Mouse (Mus musculus) WW6 (cell line): ENCODE results near the gene Mylpf.
A peak's percentile ranks its signal among the peaks of the same experiment; 100 is the strongest.
"Not testable (repeated sequence)": the region's sequence is repeated elsewhere in the genome, so short reads cannot be mapped to it uniquely, and the experiment has no call there.

Experiments used
- DNase-seq: peaks from one replicate; pipeline ENCODE4 v3.0.0-alpha.2; 2013; ENCODE audit warnings: low read depth, low spot score

Mylpf gene

GRCm38 (mm10) chr7:127208553-127209438 is at the start of gene Mylpf:
Mylpf (plus strand) TSS chr7:127208890.
- peak; percentile 93 for DNase-seq

GRCm38 (mm10) chr7:127162546-127162945 is 46.1 kb upstream of the Mylpf start:
- DNase-seq: no peak

GRCm38 (mm10) chr7:127164002-127164401 is 44.7 kb upstream of the Mylpf start:
- no peak for DNase-seq

GRCm38 (mm10) chr7:127165607-127166493 is 42.8 kb upstream of the Mylpf start:
- DNase-seq: no peak

GRCm38 (mm10) chr7:127166501-127166900 is 42.2 kb upstream of the Mylpf start:
- DNase-seq: no peak

GRCm38 (mm10) chr7:127176937-127177336 is 31.8 kb upstream of the Mylpf start:
- no peak for DNase-seq

- DNase-seq: no peak
Observed at GRCm38 (mm10) chr7:127180783-127181182, 27.9 kb upstream of the Mylpf start.

GRCm38 (mm10) chr7:127181724-127182123 is 27.0 kb upstream of the Mylpf start:
- DNase-seq: not testable (repeated sequence)

GRCm38 (mm10) chr7:127183345-127183744 is 25.3 kb upstream of the Mylpf start:
- no peak for DNase-seq

- DNase-seq: no peak
Observed at GRCm38 (mm10) chr7:127183828-127184227, 24.9 kb upstream of the Mylpf start.

GRCm38 (mm10) chr7:127184720-127185119 is 24.0 kb upstream of the Mylpf start:
- no peak for DNase-seq

GRCm38 (mm10) chr7:127185601-127186000 is 23.1 kb upstream of the Mylpf start:
- DNase-seq: no peak

- no peak for DNase-seq
Observed at GRCm38 (mm10) chr7:127187351-127187750, 21.3 kb upstream of the Mylpf start.

GRCm38 (mm10) chr7:127188305-127189276 is 20.1 kb upstream of the Mylpf start:
- DNase-seq: no peak

GRCm38 (mm10) chr7:127190672-127191071 is 18.0 kb upstream of the Mylpf start:
- DNase-seq: no peak

GRCm38 (mm10) chr7:127192989-127193388 is 15.7 kb upstream of the Mylpf start:
- no peak for DNase-seq

- DNase-seq: no peak
Observed at GRCm38 (mm10) chr7:127194011-127194632, 14.6 kb upstream of the Mylpf start.

- DNase-seq: no peak
Observed at GRCm38 (mm10) chr7:127194633-127195029, 14.1 kb upstream of the Mylpf start.

- DNase-seq: peak; percentile 88
Observed at GRCm38 (mm10) chr7:127195544-127196295, 13.0 kb upstream of the Mylpf start, which contains the start of gene Cd2bp2. Cd2bp2 (minus strand) TSS chr7:127196050.

- DNase-seq: no peak
Observed at GRCm38 (mm10) chr7:127196484-127196883, 12.2 kb upstream of the Mylpf start.
